Mouse (Mus musculus): ENCODE data around the gene Ctnnd1.

GRCm38 (mm10) chr2:84638428-84639220 is 11.9 kb downstream of the Ctnnd1 start:
- no peak for TF ChIP-seq CTCF (IDR thresholded peaks at IDR 0.05; ENCODE audit: low read depth)
- TF ChIP-seq EP300 (optimal IDR thresholded peaks at IDR 0.05), result no peak
